Mouse (Mus musculus) midbrain, embryonic 14.5 days (tissue): ENCODE results near the gene Khdc3. TPM values are rescaled to one million over a fixed set of nuclear protein-coding genes. Genes with fewer than 3 reads are reported as not detected.
"Not testable (repeated sequence)": the region's sequence is repeated elsewhere in the genome, so short reads cannot be mapped to it uniquely, and the experiment has no call there.

Experiments
- ATAC-seq: fragments of 200-750 bp; cut with Nextera tagmentation; 2 replicates; pipeline ENCODE4 v1.8.0; 2017; ENCODE audit warnings: moderate number of reproducible peaks, moderate library complexity; ENCODE audit not compliant: low FRiP score, low TSS enrichment
- DNase-seq: peaks from one replicate; pipeline ENCODE4 v3.0.0-alpha.2; 2015
- H3K27ac ChIP-seq: fragments of 300-500 bp; sonication (generic); replicated peaks from 2 replicates; pipeline ENCODE4 v1.5.1; 2014; ENCODE audit warnings: mild to moderate bottlenecking, low read depth, low read length, moderate library complexity
- H3K27me3 ChIP-seq: fragments of 300-500 bp; sonication (generic); 2 replicates; pipeline ENCODE4 v1.6.1; 2014; ENCODE audit warnings: low read length, control low read depth, mixed read lengths; ENCODE audit not compliant: control insufficient read depth, insufficient read depth
- H3K36me3 ChIP-seq: fragments of 300-500 bp; sonication (generic); 2 replicates; pipeline ENCODE4 v1.6.1; 2014; ENCODE audit warnings: low read length, control low read depth; ENCODE audit not compliant: control insufficient read depth, insufficient read depth
- H3K4me1 ChIP-seq: fragments of 300-500 bp; sonication (generic); 2 replicates; pipeline ENCODE4 v1.6.1; 2014; ENCODE audit warnings: mild to moderate bottlenecking, antibody characterized with exemption, low read length, control low read depth; ENCODE audit not compliant: control insufficient read depth, insufficient read depth
- H3K4me2 ChIP-seq: fragments of 300-500 bp; sonication (generic); 2 replicates; pipeline ENCODE4 v1.6.1; 2014; ENCODE audit warnings: mild to moderate bottlenecking, low read length, moderate library complexity
- H3K4me3 ChIP-seq: fragments of 300-500 bp; sonication (generic); replicated peaks from 2 replicates; pipeline ENCODE4 v1.5.1; 2014; ENCODE audit warnings: low read depth, low read length
- H3K9ac ChIP-seq: fragments of 300-500 bp; sonication (generic); replicated peaks from 2 replicates; pipeline ENCODE4 v1.6.1; 2014; ENCODE audit warnings: mild to moderate bottlenecking, low read length, moderate library complexity
- H3K9me3 ChIP-seq: fragments of 300-500 bp; sonication (generic); 2 replicates; pipeline ENCODE4 v1.6.1; 2016; ENCODE audit warnings: low read length, control low read depth, mixed read lengths; ENCODE audit not compliant: control insufficient read depth
- WGBS: fragments of 180-500 bp; shearing (Covaris S2); extraction: QIAGEN DNeasy Blood & Tissue Kit; methylation state at CpG from one replicate; pipeline ENCODE4 v1.1.7; 2014; 5-methylcytosine and 5-hydroxymethylcytosine counted together
- polyA plus RNA-seq: library from polyadenylated mRNA; unstranded; fragments of >200 nt; fragmentation: Nextera tagmentation; extraction: Ambion mirVana; gene quantifications from 2 replicates; pipeline ENCODE4 v1.2.1, GENCODE M21; 2014

The Khdc3 gene
- polyA plus RNA-seq, 1 experiment from 2014 or later: 0.24 TPM

- no peak for DNase-seq
- Histone ChIP-seq H3K36me3 (no peaks in the 10 kb centered on the region), H3K9me3 (no peaks in the 10 kb centered on the region)
Observed at GRCm38 (mm10) chr9:73072426-73072825, 29.2 kb upstream of the Khdc3 start.

GRCm38 (mm10) chr9:73073169-73073568 lies 28.5 kb upstream of the Khdc3 start:
- ATAC-seq (no peak), DNase-seq (no peak)
- H3K27me3 ChIP-seq: no peaks in the 10 kb centered on the region
- H3K4me1 ChIP-seq: no peaks in the 10 kb centered on the region
- H3K4me3 ChIP-seq: no peak overlapping the region
- no peaks in the 10 kb centered on the region for H3K36me3 ChIP-seq
- WGBS: 94% methylated on average over 5 of the region's 5 CpGs
- H3K9ac ChIP-seq: no peak overlapping the region
- no peak overlapping the region for H3K4me2 ChIP-seq
- no peak overlapping the region for H3K27ac ChIP-seq
- no peaks in the 10 kb centered on the region for H3K9me3 ChIP-seq

More at GRCm38 (mm10) chr9:73072426-73072825, 29.2 kb upstream of the Khdc3 start:
- no peak overlapping the region for H3K4me2 ChIP-seq
- ATAC-seq: no peak
- 85% methylated on average over 8 of the region's 8 CpGs for WGBS
- no peak overlapping the region for H3K27ac ChIP-seq
- H3K4me1 ChIP-seq: no peaks in the 10 kb centered on the region
- no peak overlapping the region for H3K9ac ChIP-seq
- no peaks in the 10 kb centered on the region for H3K27me3 ChIP-seq
- H3K4me3 ChIP-seq: no peak overlapping the region

DNA sequence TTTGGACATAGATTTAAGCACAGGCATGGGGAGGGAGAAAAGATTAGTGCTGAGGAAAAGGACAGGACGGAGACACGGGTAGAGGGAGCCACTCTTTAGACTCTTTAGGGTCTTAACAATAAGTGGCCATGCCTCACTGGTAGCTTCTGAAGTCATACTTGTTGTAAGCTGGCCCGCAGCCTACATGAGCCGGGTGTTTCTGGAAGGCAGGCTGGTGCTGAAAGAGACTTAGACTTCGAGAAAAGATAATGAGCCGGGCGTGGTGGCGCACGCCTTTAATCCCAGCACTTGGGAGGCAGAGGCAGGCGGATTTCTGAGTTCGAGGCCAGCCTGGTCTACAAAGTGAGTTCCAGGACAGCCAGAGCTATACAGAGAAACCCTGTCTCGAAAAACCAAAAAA lies 22.3 kb upstream of the Khdc3 start:
- not testable (repeated sequence) for H3K27me3 ChIP-seq, ATAC-seq
- 82% methylated on average over 10 of the region's 12 CpGs for WGBS

GRCm38 (mm10) chr9:73079801-73080325 lies 21.8 kb upstream of the Khdc3 start:
- ATAC-seq: no peak

More for the DNA sequence above, 22.3 kb upstream of the Khdc3 start:
- H3K4me3 ChIP-seq, H3K4me2 ChIP-seq, H3K9me3 ChIP-seq, DNase-seq, H3K9ac ChIP-seq, H3K36me3 ChIP-seq, H3K4me1 ChIP-seq, H3K27ac ChIP-seq: not testable (repeated sequence)

DNA sequence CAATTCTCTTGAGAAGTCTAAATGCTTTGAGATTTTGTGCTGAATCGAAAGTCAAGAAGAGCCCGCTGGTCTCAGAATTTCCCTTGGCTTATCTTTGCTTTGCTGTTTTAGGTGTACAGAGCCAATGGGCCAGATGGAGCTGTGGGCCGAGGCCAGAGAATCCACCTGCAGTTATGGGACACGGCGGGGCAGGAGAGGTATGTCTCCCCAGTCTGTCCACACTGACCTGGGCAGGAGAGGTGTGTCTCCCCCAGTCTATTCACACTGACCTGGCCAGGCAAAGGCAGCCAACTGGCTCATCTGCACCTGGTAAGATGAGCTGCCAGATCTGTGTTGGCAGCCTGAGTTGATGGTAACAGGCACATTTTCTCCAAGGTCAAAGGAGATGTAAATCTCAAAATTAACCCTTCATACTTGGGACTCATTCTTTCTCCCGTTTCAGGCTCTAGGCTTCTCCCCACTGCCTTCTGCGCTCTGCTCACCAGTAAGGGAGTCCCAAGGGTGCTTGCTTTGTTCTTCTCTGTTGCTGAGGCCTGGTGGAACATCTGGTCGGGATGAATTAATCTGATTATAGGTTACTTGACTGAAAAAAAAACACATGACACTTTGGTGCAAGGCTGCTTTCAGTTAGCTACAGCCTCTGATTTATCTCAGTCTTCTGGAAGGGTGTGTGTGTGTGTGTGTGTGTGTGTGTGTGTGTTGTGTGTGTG lies 19.2 kb upstream of the Khdc3 start:
- no peak for DNase-seq
- Histone ChIP-seq H3K4me1 (no peaks in the 10 kb centered on the region), H3K9ac (no peak overlapping the region), H3K27ac (no peak overlapping the region), H3K4me3 (no peak overlapping the region), H3K36me3 (no peaks in the 10 kb centered on the region), H3K27me3 (no peaks in the 10 kb centered on the region), H3K9me3 (no peaks in the 10 kb centered on the region), H3K4me2 (no peak overlapping the region)
- WGBS: 74% methylated on average over 8 of the region's 8 CpGs
- no peak for ATAC-seq

More at GRCm38 (mm10) chr9:73079801-73080325, 21.8 kb upstream of the Khdc3 start:
- Histone ChIP-seq H3K9me3 (no peaks in the 10 kb centered on the region), H3K27me3 (no peaks in the 10 kb centered on the region), H3K9ac (no peak overlapping the region), H3K4me1 (no peaks in the 10 kb centered on the region), H3K36me3 (no peaks in the 10 kb centered on the region), H3K4me3 (no peak overlapping the region), H3K27ac (no peak overlapping the region), H3K4me2 (no peak overlapping the region)
- 38% methylated on average over 7 of the region's 7 CpGs for WGBS
- no peak for DNase-seq

DNA sequence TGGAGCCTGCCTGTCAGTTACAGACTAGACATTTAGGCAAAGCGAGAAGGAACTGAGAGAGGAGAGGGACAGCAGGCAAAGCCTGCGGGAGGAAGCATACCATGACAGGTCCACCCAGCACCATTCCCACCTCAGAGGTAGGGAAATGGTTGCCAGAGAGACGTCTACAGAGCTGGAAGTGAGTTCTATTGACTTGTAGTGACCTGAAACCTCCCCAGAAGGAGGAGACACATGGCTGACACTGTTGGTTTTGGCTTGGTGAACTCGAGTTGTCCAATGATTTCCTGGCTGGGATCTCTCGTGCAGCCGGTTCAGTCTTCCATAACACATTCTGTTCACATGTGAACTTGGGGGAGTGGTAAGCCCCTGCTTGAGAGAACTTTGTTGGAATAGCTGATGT lies 17.7 kb upstream of the Khdc3 start:
- WGBS: 78% methylated on average over 6 of the region's 6 CpGs
- H3K9ac ChIP-seq: no peak overlapping the region
- H3K27me3 ChIP-seq: no peaks in the 10 kb centered on the region
- H3K27ac ChIP-seq: no peak overlapping the region
- DNase-seq: no peak
- H3K4me1 ChIP-seq: no peaks in the 10 kb centered on the region
- H3K9me3 ChIP-seq: no peaks in the 10 kb centered on the region
- H3K36me3 ChIP-seq: no peaks in the 10 kb centered on the region
- H3K4me3 ChIP-seq: no peak overlapping the region
- no peak for ATAC-seq
- H3K4me2 ChIP-seq: no peak overlapping the region

DNA sequence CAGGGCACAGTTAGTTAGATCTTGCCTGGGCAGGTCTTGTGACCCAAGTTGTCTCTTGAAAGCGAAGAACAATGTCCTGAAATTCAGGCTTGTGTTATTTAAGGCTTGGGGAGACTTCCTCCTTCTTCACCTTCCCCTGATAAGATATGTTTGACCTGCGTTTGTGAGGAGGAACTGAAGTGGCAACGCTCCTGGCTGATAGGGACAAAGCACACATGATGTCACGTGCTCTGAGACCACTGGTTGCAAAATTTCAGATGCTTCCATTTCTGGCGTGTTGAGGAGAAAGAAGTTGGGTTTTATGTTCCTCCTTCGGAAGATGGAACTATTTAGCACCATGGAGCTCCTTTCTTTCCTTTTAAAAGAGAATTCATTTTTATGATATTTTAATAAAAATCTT lies 15.8 kb upstream of the Khdc3 start:
- ATAC-seq (no peak), DNase-seq (no peak)
- H3K4me1 ChIP-seq: no peaks in the 10 kb centered on the region

GRCm38 (mm10) chr9:73087121-73087520 lies 14.5 kb upstream of the Khdc3 start:
- Histone ChIP-seq H3K9me3 (no peaks in the 10 kb centered on the region), H3K4me2 (no peak overlapping the region), H3K4me1 (no peaks in the 10 kb centered on the region), H3K4me3 (no peak overlapping the region), H3K27me3 (no peaks in the 10 kb centered on the region), H3K9ac (no peak overlapping the region), H3K36me3 (no peaks in the 10 kb centered on the region), H3K27ac (no peak overlapping the region)
- 61% methylated on average over 8 of the region's 8 CpGs for WGBS
- no peak for DNase-seq
- ATAC-seq: no peak

More for the DNA sequence above, 15.8 kb upstream of the Khdc3 start:
- 88% methylated on average over 6 of the region's 6 CpGs for WGBS
- no peak overlapping the region for H3K4me2 ChIP-seq
- H3K27me3 ChIP-seq: no peaks in the 10 kb centered on the region
- no peaks in the 10 kb centered on the region for H3K9me3 ChIP-seq
- H3K9ac ChIP-seq: no peak overlapping the region
- H3K27ac ChIP-seq: no peak overlapping the region
- H3K4me3 ChIP-seq: no peak overlapping the region
- H3K36me3 ChIP-seq: no peaks in the 10 kb centered on the region

GRCm38 (mm10) chr9:73087581-73087980 lies 14.1 kb upstream of the Khdc3 start:
- no peak for ATAC-seq
- Histone ChIP-seq H3K9ac (no peak overlapping the region), H3K27me3 (no peaks in the 10 kb centered on the region), H3K4me1 (no peaks in the 10 kb centered on the region), H3K4me2 (no peak overlapping the region), H3K4me3 (no peak overlapping the region), H3K36me3 (no peaks in the 10 kb centered on the region), H3K9me3 (no peaks in the 10 kb centered on the region), H3K27ac (no peak overlapping the region)
- 84% methylated on average over 5 of the region's 5 CpGs for WGBS
- no peak for DNase-seq
